Mouse (Mus musculus) left cerebral cortex, postnatal 36 days (tissue): ENCODE measurements at regions not wholly inside any gene's neighbourhood (a gene's known extent, or its start where the extent isn't known, plus 50 kb on each side); places are given as distances from the start of the nearest gene placed in this dataset.
A peak's percentile ranks its signal among the peaks of the same experiment; 100 is the strongest.
"Not testable (repeated sequence)": the region's sequence is repeated elsewhere in the genome, so short reads cannot be mapped to it uniquely, and the experiment has no call there.

Experiments used
- DNase-seq, 2 experiments: peaks; one replicate each; pipeline ENCODE4 v3.0.0; 2021 to 2022; ENCODE audit warnings: low spot score in 2 of 2, mixed read lengths in 1 of 2
- intact Hi-C: fragments of 180-260 bp; cut with DNase I; formaldehyde crosslinking; loops from one replicate; pipeline ENCODE4 v1.15.1; 2025

DNA sequence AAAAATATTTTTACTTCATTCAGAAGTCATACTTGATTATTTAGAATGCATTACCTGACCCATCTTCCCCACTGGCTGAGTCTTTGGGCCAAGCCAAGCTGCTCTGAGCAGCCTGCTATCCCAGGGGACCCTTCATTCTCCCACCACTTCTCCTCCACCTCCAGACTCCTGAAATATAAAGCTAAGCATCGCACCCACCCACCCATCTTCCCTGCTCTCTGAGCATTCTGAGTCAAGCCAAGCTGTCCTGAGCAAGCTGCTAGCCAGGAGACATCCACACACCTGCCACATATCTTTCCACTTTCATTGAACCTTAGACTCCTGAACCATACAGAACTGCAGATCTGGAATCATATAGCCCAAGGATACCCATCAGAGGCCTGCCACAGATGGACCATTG lies 1456.2 kb upstream of the Adam24 start:
- DNase-seq: peak; percentile 25 to 33

DNA sequence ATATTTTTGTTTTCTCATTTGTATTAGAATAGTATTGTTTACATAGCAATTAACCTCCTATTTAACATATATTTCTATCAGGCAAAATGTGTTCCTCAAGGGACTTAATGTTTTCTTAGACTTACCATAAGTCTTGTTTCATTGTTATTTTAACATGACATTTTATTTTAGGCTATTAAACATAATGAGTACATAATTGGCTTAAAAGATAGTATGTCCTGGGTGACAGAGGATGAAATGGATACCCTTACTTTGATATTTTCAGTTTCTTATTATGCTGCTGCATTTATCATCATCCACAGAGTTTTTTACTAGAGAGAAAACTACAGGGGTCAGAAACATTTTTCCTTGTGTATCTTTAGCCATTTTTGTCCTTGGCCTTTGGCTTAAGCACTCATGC lies 1447.6 kb upstream of the Adam24 start:
- DNase-seq: no peak
- intact Hi-C loops: no loop called here

More for the DNA sequence above, 1456.2 kb upstream of the Adam24 start:
- intact Hi-C loops: no loop called here

DNA sequence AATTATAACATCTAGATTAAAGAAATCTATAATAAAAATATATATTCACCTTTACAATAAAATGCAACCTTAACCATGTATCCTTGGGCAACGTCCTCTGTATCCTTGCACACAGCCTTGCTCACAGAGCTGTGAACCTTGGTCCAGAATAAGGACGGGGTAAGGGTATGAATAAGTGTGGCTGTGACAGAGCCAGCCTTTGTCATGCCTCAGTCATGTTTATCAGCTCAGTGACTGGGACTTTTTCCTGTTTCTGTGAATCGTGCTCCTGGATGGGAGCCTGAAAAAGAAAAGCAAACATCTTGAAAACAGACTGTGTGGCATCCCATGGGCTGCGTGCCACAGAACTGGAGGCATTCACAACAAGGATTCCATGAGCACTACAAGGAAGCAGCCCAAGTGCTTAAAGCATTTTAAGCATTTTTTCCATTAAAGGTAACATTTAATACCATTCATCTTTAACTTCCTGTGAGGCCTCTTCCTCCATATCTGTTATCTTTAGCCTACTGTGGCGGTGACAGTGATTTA lies 1405.8 kb upstream of the Adam24 start:
- DNase-seq: peak; percentile 29 to 36
- intact Hi-C loops: no loop called here

DNA sequence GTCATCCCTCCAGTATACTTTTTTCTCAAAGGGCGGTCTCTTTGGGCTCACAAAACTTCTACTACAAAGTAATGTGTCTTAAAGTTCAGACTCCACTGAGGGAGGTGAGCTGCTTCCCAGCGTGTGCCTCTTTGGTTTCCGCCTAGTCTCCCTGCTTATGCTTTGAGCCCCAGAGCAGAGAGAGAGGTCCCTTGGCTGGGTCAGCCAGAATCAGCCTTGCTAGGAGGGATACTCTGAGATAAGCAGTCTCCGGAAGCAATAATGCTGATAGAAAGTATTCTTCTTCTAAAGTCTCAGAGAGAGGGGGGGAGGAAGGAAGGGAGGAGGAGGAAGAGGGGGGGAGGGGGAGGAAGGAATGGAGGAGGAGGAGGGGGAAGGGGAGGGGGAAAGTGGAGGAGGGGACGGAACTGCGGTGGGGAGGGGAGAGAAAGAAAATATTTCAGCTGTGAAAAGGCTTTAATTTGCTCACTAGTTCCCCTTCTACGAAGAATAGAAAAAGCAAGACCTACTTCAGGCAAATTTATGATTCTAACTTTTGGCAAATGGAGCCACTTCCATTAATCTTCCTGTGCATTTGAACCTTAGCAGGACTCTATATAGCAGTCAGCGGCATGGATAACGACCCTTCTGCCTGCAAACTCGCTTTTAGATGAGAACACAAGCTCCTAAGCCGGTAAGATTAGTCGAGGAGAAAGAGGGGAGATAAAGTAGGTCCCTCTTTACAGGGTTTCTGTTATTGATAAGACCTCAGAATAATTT lies 1377.2 kb upstream of the Adam24 start:
- intact Hi-C loops: no loop called here
- no peak for DNase-seq

DNA sequence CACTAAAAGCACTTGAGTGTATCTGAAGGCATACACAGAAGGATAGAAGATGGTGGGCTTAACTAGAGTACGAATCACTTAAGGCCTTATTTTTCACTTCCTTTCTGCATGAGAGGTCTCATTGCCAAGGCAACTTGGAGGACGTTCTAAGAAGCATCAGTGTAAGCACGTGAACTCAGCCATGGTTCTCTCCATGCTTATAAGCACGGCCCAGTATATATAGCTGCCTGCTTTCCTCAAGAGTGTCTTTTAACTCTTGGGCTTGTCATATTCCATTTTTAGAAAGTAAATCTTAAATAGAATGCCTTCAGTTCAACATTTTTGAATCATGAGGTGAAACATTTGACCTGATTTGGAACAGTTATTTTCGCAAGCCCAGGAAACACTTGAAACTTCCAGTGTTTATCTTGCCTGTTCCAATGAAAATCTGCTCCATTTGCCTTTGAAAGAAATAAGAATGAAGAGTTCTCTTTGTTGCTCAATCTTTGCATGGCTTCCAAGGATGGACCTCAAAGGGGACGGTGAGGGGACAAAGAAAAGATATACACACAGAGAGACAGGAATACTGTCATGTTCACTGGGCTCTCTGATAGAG lies 1371.0 kb upstream of the Adam24 start:
- intact Hi-C loops: no loop called here
- DNase-seq: no peak

DNA sequence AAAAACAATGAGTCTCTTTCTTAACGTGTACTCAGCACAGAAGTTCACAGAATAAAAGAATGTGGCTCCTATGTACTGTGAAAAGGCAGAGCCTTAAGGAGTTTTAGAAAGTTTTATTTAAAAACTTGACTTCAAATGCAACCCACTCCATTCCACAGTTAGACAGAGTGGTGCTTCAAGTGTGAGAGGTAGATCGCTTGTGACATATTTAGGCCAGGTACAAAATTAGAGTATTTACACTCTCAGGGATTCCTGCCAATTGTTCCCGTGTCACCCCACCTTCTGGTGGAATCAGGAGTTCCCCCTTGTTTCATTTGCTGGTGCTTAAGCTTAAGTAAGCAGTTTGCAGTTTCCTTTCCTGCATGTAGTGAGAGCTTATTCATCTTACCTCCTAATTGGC lies 1361.0 kb upstream of the Adam24 start:
- intact Hi-C loops: no loop called here
- DNase-seq: peak; percentile 13 to 29

DNA sequence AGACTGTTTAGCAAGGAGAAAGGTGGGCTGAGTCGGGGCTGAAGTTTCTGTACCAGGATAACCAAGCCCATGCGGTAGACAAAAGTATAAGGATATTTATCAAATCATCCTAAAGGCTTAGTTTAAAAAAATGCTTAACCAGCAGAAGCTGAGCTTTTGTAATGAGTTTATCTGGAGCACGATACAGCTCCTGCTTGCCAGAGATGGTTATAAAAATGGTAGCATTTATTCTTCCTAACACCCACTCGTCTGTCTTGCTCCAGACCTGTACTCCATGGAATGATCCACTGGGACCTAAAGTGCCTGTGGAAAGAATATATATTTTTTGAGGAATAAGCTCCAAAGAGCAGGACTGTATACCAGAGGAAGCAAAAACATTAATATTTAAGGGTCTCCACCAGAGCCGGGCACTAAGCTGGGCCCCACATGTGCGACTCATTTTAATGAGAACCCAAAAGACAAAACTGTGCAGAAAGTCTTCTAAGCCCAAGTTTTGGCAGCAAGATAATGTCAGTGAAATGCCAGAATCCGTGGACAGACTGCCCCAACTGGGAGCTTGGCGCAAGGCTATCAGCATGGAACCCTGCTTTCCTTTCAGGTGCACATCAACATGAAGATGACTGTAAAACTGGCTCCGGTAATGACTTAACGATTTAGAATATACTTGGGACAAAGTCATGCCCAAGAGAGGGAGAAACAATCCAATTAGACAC lies 1359.2 kb upstream of the Adam24 start:
- peak; percentile 12 to 44 for DNase-seq
- intact Hi-C loops: no loop called here

DNA sequence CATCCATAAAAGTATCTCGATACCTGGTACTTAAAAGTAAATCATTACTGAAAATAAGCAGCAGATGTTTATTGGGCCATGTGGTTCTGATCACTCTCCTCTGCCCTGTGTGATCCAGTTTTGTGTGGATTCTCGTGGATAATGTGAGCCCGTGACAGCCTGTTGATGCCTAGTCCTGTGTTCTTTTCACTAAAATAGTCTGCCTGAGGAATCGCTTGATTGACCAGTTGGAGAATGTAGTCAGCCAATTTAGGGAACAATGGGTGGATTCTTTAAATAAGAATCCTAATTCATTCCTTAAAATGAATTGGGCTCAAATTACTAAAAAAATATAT lies 1358.7 kb upstream of the Adam24 start:
- intact Hi-C loops: no loop called here

DNA sequence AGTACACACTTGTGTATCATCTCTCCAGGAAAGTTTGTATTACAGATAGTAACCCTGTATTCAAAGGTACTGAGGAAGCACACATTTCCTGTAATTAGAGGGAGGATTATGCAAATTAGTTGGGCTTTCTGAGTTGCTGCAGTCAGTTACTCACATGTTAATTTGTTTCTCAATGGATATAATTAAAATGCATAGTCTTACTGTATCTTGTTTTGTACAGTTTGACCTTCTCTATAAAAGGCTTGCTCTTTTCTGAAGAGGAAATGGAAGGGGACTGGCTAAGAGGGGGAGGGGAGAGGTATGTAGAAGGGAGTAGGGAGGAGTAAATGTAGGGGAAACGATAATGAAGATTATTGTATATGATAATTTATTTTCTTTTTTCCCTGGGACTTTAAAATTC lies 1345.5 kb upstream of the Adam24 start:
- intact Hi-C loops: no loop called here
- DNase-seq: no peak

More for the DNA sequence above, 1358.7 kb upstream of the Adam24 start:
- no peak for DNase-seq

DNA sequence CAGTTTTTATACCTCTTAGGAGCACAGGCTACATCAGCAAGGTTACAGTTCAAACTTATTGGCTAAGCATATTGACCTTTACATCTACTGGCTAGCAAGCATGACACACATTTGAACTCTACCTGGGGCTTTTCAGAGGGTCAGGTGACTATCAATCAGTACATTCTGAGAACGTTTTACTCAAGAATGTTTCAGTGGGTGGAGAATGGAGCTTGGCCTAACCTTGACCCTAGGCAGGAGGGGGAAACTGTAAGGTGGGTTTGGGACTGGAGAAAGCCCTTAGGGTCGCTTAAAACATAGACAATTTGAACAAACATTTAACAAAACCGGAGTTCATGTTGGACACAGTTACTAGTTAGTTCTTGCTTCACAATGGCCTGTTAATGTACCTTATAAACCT lies 1330.1 kb upstream of the Adam24 start:
- DNase-seq: no peak
- intact Hi-C loops: no loop called here

DNA sequence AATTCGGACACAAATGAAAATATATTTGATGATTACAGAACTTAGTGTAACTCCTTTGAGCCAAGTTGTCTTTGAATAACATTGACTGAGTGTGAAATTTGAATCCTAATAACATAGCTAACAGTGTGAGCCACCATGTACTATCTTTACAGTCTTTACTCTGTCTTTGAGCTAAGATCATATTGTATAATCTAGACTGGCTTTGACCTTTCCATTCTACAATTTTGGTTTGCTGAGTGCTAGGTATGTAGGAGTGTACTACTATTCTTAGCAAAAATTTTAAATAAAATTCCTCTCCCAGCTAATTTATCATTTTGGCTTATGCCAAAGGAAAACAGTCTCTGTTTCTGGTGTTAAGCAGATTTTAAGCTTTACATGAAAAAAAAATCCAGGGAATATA lies 1328.4 kb upstream of the Adam24 start:
- DNase-seq: no peak
- intact Hi-C loops: no loop called here

DNA sequence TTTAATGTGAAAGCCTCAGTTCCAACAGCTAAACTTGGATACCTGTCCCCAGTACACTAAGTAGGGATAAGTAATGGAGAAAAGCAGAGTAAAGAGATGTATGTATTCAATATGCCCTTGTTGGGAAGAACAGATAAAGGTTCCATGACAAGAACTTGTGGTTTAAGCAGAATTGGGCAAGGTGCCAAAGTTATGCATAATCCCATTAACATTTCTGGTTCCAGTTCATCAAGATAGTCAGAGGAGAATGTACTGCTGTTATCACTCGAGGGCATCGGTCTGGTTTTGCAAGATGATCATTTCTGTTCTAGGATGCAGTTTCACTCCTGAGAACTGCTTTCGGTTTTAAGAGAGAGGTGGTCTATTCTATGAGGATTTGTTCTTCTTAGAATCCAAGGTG lies 1325.9 kb upstream of the Adam24 start:
- no peak for DNase-seq

DNA sequence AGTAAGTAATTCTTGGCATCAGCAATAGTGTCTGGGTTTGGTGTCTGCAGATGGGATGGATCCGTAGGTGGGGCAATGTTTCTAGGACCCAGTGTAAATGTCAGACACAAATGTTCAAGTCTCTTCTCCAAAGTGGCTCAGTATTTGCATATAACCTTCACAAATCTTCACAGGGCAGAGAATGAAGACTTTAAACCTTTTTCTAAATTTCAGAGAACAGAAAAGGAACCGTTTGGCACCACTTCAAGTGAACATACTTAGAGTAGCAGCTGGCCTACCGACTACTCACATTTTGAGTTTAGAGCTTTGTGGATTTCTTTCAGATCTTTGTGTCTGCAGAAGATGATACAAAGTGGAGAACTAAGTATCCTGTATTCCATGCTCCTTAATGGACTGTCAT lies 1319.5 kb upstream of the Adam24 start:
- DNase-seq: peak in 1 of 2 experiments; percentile 8
- intact Hi-C loops: no loop called here

More for the DNA sequence above, 1325.9 kb upstream of the Adam24 start:
- intact Hi-C loops: no loop called here

DNA sequence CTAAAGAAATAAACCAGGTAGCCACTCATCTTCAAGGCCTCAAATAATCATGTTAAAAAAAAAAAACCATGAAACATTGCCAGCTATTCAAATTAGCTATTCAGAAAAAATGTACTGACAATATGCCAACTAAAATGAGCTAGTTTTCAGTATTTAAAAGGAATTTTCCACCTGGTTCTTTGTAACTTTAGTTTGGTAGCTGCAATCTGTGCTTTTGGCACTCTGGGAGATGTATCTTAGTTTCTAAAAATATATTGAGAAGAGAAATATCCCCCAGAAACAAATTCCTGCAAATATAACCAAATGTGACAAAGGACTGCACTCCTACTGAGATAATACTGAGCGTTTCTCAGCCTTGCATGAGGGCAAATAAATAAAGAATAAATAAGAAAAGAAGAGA lies 1317.8 kb upstream of the Adam24 start:
- intact Hi-C loops: no loop called here
- DNase-seq: no peak

DNA sequence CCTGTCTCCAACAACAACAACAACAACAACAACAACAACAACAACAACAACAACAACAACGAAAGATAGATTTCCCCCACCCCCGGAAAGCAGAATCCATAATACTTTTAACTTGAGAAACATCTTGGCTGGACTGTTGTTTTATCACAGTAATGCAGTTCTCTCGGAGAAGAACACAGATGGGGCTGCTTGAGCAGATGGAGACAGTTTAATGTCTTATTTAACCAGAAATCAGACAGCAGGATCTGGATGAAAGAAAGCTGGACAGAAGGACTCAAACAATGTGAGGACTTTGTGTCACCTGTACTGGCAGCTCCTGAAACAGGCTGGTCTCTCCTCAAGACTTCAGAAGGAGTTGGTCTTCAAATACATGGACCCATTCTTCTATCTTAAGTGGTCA lies 1317.0 kb upstream of the Adam24 start:
- intact Hi-C loops: no loop called here
- no peak for DNase-seq

DNA sequence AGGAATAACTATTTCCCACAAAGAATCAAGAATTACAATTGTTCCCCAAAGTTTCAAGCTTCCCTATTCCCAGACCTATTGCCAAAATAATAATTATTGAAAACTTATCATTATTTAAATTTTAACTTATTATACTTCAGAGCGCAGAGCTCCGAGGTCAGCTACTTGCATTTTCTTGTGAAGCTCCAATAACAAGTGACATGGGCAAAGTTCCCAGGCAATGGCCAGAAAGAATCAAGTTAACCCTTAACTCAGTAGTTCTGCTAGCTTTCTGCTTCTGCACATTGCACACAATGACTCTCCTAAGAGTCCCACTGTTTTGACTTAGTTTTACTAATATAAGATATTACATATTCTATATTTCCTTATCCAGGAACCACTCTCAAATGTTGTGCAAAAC lies 1308.5 kb upstream of the Adam24 start:
- intact Hi-C loops, DNase-seq: not testable (repeated sequence)
